In the genomic region with DNA sequence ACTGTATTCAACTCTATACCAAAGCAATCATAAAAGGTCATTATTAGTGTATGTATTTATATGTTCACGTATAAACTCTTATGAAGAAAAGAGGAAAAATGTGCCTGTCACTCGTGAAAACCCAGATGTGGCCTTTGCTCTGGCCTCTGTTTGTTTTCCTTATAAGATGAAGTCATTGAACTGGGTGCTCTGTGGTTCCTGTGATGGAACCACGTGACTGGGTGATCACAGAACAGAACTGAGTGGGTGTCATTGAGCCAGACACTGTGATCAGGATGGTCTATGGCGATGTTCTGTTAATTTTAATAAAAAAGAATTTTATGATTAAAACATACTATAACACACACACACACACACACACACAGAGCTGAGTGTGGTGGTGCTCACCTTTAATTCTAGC, we compare ENCODE assay signal across 22 mouse cellular contexts. TPM values are rescaled to one million over a fixed set of nuclear protein-coding genes. Genes with fewer than 3 reads are reported as not detected.
"Had no signal": no experiment of that assay in that cellular context is flagged by ENCODE, and none has a peak within 500 bp of the region (broad histone marks: within the 10 kb centered on the region; RNA-seq: fewer than 3 reads in every experiment).

No protein-coding gene starts in this region.

- H3K4me1 ChIP-seq: liver, embryonic 15.5 days; lung, embryonic 15.5 days; midbrain, embryonic 10.5 days; midbrain, embryonic 12.5 days; neural tube, embryonic 12.5 days had no signal

- H3K9me3 ChIP-seq: liver, embryonic 15.5 days; lung, embryonic 15.5 days; midbrain, embryonic 10.5 days; midbrain, embryonic 12.5 days; neural tube, embryonic 12.5 days had no signal

- H3K27me3 ChIP-seq: liver, embryonic 15.5 days; lung, embryonic 15.5 days; midbrain, embryonic 12.5 days; neural tube, embryonic 12.5 days had no signal

- DNase-seq: lung, adult 2 months; lung, postnatal 14 days; lung, postnatal 4 days; midbrain, embryonic 14.5 days; right cerebral cortex, postnatal 25 days; right cerebral cortex, postnatal 4 days; spleen, adult 18-20 months; thymus, adult 18-20 months; thymus, postnatal 14 days; thymus, postnatal 36 days had no signal

- H3K9ac ChIP-seq: liver, embryonic 15.5 days; lung, embryonic 15.5 days; midbrain, embryonic 12.5 days; neural tube, embryonic 12.5 days had no signal

- H3K27ac ChIP-seq: liver, embryonic 15.5 days; lung, embryonic 15.5 days; midbrain, embryonic 10.5 days; midbrain, embryonic 12.5 days; neural tube, embryonic 12.5 days had no signal

- H3K4me3 ChIP-seq: liver, embryonic 15.5 days; lung, embryonic 15.5 days; midbrain, embryonic 10.5 days; midbrain, embryonic 12.5 days; neural tube, embryonic 12.5 days had no signal

- ATAC-seq: lung, postnatal 0 days; midbrain, embryonic 16.5 days had no signal

- H3K36me3 ChIP-seq: lung, embryonic 15.5 days; midbrain, embryonic 12.5 days; neural tube, embryonic 12.5 days had no signal

- H3K4me2 ChIP-seq: liver, embryonic 15.5 days; lung, embryonic 15.5 days; midbrain, embryonic 12.5 days; neural tube, embryonic 12.5 days had no signal

RNA-seq across cellular contexts. Expression of gene Serpina10, which starts 15.5 kb away (rescaled TPM):
- total RNA-seq: megakaryocyte, adult 5-6 weeks; megakaryocyte-erythroid progenitor cell, adult 5-6 weeks; neutrophil, adult 5-6 weeks had no signal
- polyA plus RNA-seq: midbrain, embryonic 10.5 days; midbrain, embryonic 12.5 days; midbrain, embryonic 16.5 days; neural tube, embryonic 14.5 days; small intestine, adult 2 months had no signal

RNA-seq across cellular contexts. Expression of gene Serpina6, which starts 41.3 kb away (rescaled TPM):
- total RNA-seq: megakaryocyte, adult 5-6 weeks; megakaryocyte-erythroid progenitor cell, adult 5-6 weeks; neutrophil, adult 5-6 weeks had no signal
- polyA plus RNA-seq: lung, adult 2 months; lung, postnatal 0 days; midbrain, embryonic 10.5 days; midbrain, embryonic 12.5 days; midbrain, embryonic 14.5 days; midbrain, embryonic 16.5 days; small intestine, adult 2 months had no signal
